Mouse (Mus musculus): Measurements from ENCODE around the gene Nt5c2.
"Not testable (repeated sequence)": the region's sequence is repeated elsewhere in the genome, so short reads cannot be mapped to it uniquely, and the experiment has no call there.

Nt5c2 gene

GRCm38 (mm10) chr19:47016487-47016886 is 1.5 kb upstream of the Nt5c2 start:
- DNase-seq (ENCODE audit: low spot score), result peak; percentile 66

- no peak for DNase-seq (ENCODE audit: low spot score)
These were observed 1.0 kb upstream of the Nt5c2 start for GRCm38 (mm10) chr19:47015965-47016364.

DNA sequence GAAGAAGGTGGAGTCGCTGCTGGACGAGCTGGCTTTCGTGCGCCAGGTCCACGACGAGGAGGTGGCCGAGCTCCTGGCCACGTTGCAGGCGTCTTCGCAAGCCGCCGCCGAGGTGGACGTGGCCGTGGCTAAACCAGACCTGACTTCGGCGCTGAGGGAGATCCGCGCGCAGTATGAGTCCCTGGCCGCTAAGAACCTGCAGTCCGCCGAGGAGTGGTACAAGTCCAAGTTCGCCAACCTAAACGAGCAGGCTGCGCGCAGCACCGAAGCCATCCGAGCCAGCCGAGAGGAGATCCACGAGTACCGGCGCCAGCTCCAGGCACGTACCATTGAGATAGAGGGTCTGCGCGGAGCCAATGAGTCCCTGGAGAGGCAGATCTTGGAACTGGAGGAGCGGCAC is 443 bp upstream of the Nt5c2 start:
- DNase-seq (ENCODE audit: low spot score), result no peak

- no peak for DNase-seq (ENCODE audit: low spot score)
These were observed 850 bp downstream of the Nt5c2 start for GRCm38 (mm10) chr19:47014159-47014446.

DNA sequence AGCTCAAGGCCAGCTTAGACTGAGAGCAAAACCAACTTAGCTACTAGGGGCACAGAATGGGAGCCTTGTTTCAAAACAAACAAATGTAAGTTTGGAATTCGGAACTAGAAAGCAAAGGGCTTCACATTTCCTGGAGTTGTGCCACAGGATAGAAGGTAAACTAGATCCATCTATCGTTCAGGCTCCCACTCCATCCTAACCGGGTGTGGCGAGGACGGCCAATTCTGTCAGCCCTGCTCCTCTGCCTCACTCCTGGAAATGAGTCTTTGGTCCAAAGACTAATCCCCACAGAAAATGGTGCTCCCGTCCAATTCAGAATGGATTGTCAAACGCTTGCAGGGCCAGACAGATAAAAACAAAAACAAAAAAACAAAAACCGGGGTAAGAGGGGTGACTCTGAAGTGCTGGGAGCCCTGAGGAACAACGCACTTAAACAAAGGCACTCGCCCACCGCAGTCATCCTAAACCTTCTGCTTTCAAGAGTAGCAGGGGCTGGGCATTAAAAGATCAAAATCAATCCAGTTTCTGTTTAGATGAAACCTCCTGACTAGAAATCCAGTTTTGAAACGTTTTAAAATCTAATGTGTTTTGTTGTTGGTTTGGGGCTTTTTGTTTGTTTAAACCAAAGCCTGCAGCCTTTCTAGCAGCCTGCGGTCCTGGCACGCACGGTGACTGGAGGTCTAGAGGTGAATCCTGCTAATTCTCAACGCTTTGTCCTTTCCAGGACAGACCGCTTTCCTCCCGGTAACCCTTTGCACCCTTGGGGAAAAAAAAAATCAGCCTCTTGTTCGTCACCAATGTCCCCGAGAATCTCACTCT is 1.4 kb downstream of the Nt5c2 start:
- DNase-seq (ENCODE audit: low spot score), result no peak

GRCm38 (mm10) chr19:47012521-47013130 is 2.3 kb downstream of the Nt5c2 start:
- no peak for DNase-seq (ENCODE audit: low spot score)

DNA sequence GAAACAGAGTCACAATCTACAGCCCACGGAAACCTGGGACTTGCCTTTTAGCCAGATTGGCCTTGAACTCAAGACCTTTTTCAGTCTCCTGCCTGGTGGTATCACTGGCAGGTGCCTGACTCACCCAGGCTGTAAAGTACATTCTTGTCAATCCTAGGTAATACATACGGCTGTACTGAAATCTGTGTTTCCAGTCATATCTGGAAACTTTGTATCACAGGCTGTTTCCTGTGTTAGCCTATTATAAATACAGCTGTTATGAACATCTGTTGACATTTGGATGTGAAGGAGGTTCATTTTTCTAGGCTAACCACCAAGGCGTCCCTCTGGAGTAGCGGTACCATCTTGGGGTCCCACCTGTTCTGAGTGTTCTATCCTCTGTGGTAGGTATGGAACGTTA is 5.0 kb downstream of the Nt5c2 start:
- no peak for DNase-seq (ENCODE audit: low spot score)

- no peak for DNase-seq (ENCODE audit: low spot score)
These were observed 5.5 kb downstream of the Nt5c2 start for GRCm38 (mm10) chr19:47009420-47009819.

DNA sequence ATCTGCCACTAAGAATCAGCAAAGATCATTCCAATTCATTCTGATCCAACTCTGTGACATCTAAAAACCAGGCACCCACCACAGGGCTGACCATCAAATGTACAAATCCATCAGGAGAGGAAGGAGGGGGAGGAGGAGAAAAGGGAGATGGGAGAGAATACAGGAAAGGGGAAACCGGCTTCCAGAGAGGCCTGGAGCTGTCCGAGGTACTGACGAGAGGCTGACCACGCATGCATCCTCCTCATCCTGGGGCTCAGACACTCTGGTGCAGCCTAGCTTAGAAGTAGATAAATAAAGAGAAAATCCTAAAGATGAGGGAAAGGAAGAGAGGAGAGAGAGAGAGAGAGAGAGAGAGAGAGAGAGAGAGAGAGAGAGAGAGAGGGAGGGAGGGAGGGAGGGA is 8.6 kb downstream of the Nt5c2 start:
- no peak for DNase-seq (ENCODE audit: low spot score)

DNA sequence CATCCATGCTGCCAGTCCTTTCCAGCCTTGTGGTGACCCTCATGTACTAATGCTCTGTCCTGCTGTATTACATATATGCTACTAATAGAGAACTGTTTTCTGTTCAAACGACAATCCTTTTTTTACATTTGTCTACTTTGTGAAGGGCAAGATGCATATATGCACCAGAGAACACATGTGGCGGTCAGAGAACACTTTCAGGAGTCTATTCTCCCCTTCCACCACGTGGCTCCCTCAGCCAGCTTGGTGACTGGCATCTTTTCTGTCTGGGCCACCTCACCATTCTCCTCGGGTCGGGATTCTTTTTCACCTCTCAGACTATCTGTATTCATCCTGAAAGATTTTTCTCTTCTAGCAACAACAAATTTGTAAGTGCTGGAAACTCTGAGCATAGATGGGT is 9.1 kb downstream of the Nt5c2 start:
- no peak for DNase-seq (ENCODE audit: low spot score)

- no peak for DNase-seq (ENCODE audit: low spot score)
These were observed 11.0 kb downstream of the Nt5c2 start for GRCm38 (mm10) chr19:47003742-47004511.

- not testable (repeated sequence) for DNase-seq (ENCODE audit: low spot score)
These were observed 14.6 kb downstream of the Nt5c2 start for GRCm38 (mm10) chr19:47000357-47000756.

DNA sequence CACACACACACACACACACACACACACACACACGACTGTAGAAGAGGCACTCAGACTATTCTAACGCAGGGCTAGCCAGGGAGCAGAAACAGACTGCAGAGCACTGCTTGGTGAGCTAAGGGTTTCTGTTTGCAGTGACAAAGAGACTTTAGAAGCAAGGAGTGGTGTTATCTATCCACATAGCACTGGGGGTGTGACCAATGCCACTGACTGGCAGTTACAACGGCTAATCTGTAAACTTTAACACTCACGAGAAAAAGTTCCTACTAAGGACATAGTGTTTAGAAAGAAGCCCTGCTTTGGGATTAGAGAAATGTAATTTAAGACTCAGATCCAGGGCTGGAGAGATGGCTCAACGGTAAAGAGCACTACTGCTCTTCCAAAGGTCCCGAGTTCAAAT is 15.2 kb downstream of the Nt5c2 start:
- DNase-seq (ENCODE audit: low spot score), result no peak

DNA sequence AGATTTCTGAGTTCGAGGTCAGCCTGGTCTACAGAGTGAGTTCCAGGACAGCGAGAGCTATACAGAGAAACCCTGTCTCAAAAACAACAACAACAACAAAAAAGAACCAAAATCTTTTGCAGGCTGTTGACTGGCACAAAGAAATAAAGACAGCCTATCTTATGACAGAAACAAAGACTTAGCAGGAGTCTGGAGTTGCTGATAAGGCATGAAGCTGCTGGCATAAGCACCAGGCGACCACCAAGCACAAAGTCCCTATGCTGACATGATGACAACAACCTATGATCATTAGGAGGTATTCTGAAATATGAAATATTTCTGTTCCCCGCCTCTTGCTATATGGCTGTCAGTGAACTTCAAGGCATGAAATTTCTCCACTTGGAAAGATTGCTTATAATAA is 16.0 kb downstream of the Nt5c2 start:
- DNase-seq (ENCODE audit: low spot score), result no peak

DNA sequence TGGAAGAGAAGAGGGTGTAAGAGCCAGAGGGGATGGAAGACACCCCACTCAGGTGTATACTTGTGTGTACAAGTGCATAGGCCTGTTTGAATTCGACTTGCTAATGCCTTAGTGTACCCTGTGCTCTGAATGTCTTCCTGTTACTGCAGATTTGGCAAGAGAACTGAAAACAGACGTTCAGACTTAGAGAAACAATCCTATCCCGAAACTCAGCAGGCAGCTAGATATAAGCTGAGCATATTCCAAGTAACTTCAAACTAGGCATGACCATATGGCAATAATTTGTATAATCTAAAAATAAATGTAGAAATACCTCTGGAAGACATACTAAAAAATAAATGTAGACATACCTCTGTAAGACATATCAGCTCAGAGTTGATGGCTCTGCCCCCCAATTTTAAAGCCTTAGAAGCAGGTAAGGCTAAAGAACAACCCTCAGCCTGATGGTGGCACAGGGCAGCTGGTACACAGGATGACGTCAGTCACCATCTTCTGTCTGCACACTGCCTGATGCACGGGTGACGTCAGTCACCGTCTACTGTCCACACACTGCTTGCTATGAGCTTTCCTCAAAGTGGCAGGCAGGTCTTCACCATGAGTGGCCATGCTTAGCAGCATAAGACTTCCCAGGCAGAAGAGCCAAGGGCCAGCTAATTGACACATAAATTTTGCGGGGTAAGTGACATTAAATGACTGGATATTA is 16.6 kb downstream of the Nt5c2 start:
- DNase-seq (ENCODE audit: low spot score), result no peak

GRCm38 (mm10) chr19:46996095-46996494 is 18.9 kb downstream of the Nt5c2 start:
- DNase-seq (ENCODE audit: low spot score), result no peak

- not testable (repeated sequence) for DNase-seq (ENCODE audit: low spot score)
These were observed 22.6 kb downstream of the Nt5c2 start for GRCm38 (mm10) chr19:46992329-46992728.

- peak; percentile 92 for DNase-seq (ENCODE audit: low spot score)
These were observed 23.8 kb downstream of the Nt5c2 start for GRCm38 (mm10) chr19:46991145-46991544.

- not testable (repeated sequence) for DNase-seq (ENCODE audit: low spot score)
These were observed 24.3 kb downstream of the Nt5c2 start for GRCm38 (mm10) chr19:46990625-46991024.

DNA sequence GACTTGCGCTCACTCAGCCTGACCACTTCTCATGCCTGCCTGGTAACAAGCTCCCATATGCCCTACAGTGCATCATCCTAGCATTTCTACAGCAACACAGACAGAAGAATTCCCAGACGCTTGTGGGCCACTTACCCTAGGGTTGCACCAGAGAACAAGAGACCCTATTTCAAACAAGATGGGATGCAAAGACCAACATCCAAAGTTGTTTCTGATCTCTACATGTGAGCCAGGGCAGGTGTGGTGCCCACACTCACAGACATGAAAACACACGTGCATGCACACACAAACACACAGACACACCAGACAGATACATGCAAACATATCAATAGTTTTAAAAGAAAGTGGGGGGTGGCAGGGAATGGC is 24.8 kb downstream of the Nt5c2 start:
- DNase-seq (ENCODE audit: low spot score), result no peak

- DNase-seq (ENCODE audit: low spot score), result no peak
These were observed 25.3 kb downstream of the Nt5c2 start for GRCm38 (mm10) chr19:46989479-46990152.
